Mouse (Mus musculus) forebrain, postnatal 0 days (tissue): Measurements from ENCODE around the gene Scd1. TPM values are rescaled to one million over a fixed set of nuclear protein-coding genes. Genes with fewer than 3 reads are reported as not detected.
A peak's percentile ranks its signal among the peaks of the same experiment; 100 is the strongest.

ENCODE experiments used
- ATAC-seq: fragments of 200-750 bp; cut with Nextera tagmentation; 2 replicates; pipeline ENCODE4 v1.8.0; 2017; ENCODE audit warnings: mild to moderate bottlenecking, moderate library complexity
- DNase-seq: peaks from one replicate; pipeline ENCODE4 v3.0.0-alpha.2; 2015
- H3K27ac ChIP-seq: fragments of 300-500 bp; sonication (generic); 2 replicates; pipeline ENCODE4 v1.5.1; 2014; ENCODE audit warnings: low read depth, mild to moderate bottlenecking, antibody characterized with exemption, low read length, moderate library complexity, mixed read lengths
- H3K27me3 ChIP-seq: fragments of 300-500 bp; sonication (generic); 2 replicates; pipeline ENCODE4 v1.6.1; 2014; ENCODE audit warnings: mild to moderate bottlenecking, low read length, mixed read lengths; ENCODE audit not compliant: insufficient read depth
- H3K36me3 ChIP-seq: fragments of 300-500 bp; sonication (generic); 2 replicates; pipeline ENCODE4 v1.6.1; 2014; ENCODE audit warnings: mild to moderate bottlenecking, moderate library complexity; ENCODE audit not compliant: insufficient read depth
- H3K4me1 ChIP-seq: fragments of 300-500 bp; sonication (generic); 2 replicates; pipeline ENCODE4 v1.6.1; 2014; ENCODE audit warnings: antibody characterized with exemption; ENCODE audit not compliant: insufficient read depth
- H3K4me2 ChIP-seq: fragments of 300-500 bp; sonication (generic); 2 replicates; pipeline ENCODE4 v1.6.1; 2014; ENCODE audit warnings: low read depth, mild to moderate bottlenecking, moderate library complexity
- H3K4me3 ChIP-seq: fragments of 300-500 bp; sonication (generic); 2 replicates; pipeline ENCODE4 v1.5.1; 2014; ENCODE audit warnings: low read depth, low read length, mixed read lengths
- H3K9ac ChIP-seq: fragments of 300-500 bp; sonication (generic); 2 replicates; pipeline ENCODE4 v1.6.1; 2014; ENCODE audit warnings: mild to moderate bottlenecking
- H3K9me3 ChIP-seq: fragments of 300-500 bp; sonication (generic); 2 replicates; pipeline ENCODE4 v1.6.1; 2016; ENCODE audit warnings: low read length
- CTCF ChIP-seq: sonication (generic); IDR thresholded peaks from 2 replicates; pipeline ENCODE4 v1.5.1; 2016; ENCODE audit warnings: antibody characterized with exemption, control low read depth, low read depth
- WGBS: fragments of 180-500 bp; shearing (Covaris S2); extraction: QIAGEN DNeasy Blood & Tissue Kit; methylation state at CpG from one replicate; pipeline ENCODE4 v1.1.7; 2014; 5-methylcytosine and 5-hydroxymethylcytosine counted together
- polyA plus RNA-seq: library from polyadenylated mRNA; unstranded; fragments of >200 nt; fragmentation: Nextera tagmentation; extraction: Ambion mirVana; gene quantifications from 2 replicates; pipeline ENCODE4 v1.2.1, GENCODE M21; 2015
- total RNA-seq: library from RNA; depleted of rRNA; stranded (reverse); fragments of >200 nt; gene quantifications from 2 replicates; pipeline ENCODE4 v1.2.3, GENCODE M21; 2014

The Scd1 gene
- total and polyA plus RNA-seq, 2 experiments from 2014 or later: 8.7 to 41.0 TPM

DNA sequence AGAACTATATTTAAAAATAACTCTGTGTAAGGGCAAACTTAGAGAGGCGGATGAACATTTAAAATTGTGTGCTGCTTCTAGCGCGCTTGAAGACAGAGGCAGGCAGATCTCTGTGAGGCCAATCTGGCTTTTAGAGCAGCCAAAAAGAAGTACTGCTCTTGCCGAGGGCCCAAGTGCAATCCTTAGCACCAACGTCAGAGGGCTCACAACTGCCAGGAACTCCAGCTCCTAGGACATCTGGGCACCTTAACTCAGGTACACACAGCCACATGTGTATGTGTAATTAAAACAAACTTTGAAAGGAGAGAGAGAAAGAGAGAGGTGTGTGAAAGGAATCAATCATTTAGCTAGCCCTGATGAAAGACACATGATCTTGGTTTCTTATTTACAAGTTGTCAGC is 24.4 kb upstream of the Scd1 start:
- ATAC-seq: no peak
- no peaks in the 10 kb centered on the region for H3K9me3 ChIP-seq
- H3K27ac ChIP-seq: no peak overlapping the region
- no peak for TF ChIP-seq CTCF
- 86% methylated on average over 5 of the region's 5 CpGs for WGBS
- H3K27me3 ChIP-seq: no peaks in the 10 kb centered on the region
- no peaks in the 10 kb centered on the region for H3K4me1 ChIP-seq
- H3K4me2 ChIP-seq: no peak overlapping the region
- H3K4me3 ChIP-seq: no peak overlapping the region
- no peak for DNase-seq
- H3K36me3 ChIP-seq: no peaks in the 10 kb centered on the region
- no peak overlapping the region for H3K9ac ChIP-seq

DNA sequence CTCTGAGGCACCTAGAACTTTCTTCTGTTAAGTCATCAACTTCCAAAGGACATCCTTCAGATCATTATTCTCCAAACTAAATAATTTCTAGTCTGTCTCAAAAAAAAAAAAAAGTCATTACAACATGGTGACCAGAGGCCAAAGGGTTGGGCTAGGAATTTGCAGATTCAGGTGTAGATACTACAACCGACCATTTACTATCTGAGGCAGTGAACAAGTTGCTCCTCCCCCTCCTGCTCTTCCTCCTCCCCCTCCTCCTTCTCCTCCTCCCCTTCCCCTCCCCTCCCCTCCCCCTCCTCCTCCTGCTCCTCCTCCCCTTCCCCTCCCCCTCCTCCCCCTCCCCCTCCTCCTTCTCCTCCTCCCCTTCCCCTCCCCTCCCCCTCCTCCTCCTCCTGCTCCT is 20.0 kb upstream of the Scd1 start:
- Histone ChIP-seq H3K9me3 (no peaks in the 10 kb centered on the region), H3K9ac (no peak overlapping the region), H3K4me3 (no peak overlapping the region), H3K36me3 (no peaks in the 10 kb centered on the region), H3K27me3 (no peaks in the 10 kb centered on the region), H3K27ac (no peak overlapping the region), H3K4me2 (no peak overlapping the region), H3K4me1 (no peaks in the 10 kb centered on the region)
- WGBS: 85% methylated on average over 1 of the region's 1 CpGs
- no peak for TF ChIP-seq CTCF
- no peak for ATAC-seq
- DNase-seq: no peak

DNA sequence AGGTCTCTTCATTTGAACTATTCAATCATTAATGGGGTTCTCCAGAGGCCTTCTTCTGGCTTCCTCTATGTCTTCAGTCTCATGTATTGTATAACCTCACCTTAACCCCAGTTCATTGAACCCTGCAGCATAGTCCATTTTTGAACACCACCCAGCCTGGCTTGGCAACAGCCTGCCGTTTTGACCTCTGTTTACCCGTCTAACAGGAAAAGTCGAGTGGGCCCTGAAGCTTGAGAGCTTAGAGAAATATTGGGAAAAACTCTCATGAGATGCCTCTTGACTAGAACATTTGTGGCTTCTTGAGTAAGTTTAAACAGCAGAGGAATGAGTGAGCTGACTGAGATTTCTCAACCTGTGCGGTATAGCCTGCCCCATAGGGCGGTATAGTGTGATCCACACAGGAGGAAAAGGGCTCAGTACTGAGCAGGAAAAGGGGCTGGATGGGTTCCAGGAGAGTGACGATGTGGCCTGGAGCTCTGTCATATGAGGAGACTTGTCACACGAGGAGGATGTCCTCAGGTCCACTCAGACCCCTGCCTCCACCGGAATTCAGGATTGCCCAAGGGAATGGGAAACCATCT is 14.5 kb upstream of the Scd1 start:
- Histone ChIP-seq H3K9ac (no peak overlapping the region), H3K27me3 (no peaks in the 10 kb centered on the region), H3K4me1 (no peaks in the 10 kb centered on the region), H3K27ac (no peak overlapping the region), H3K36me3 (no peaks in the 10 kb centered on the region), H3K4me2 (no peak overlapping the region), H3K4me3 (no peak overlapping the region), H3K9me3 (no peaks in the 10 kb centered on the region)
- TF ChIP-seq CTCF: no peak
- ATAC-seq (no peak), DNase-seq (no peak)
- 78% methylated on average over 8 of the region's 8 CpGs for WGBS

DNA sequence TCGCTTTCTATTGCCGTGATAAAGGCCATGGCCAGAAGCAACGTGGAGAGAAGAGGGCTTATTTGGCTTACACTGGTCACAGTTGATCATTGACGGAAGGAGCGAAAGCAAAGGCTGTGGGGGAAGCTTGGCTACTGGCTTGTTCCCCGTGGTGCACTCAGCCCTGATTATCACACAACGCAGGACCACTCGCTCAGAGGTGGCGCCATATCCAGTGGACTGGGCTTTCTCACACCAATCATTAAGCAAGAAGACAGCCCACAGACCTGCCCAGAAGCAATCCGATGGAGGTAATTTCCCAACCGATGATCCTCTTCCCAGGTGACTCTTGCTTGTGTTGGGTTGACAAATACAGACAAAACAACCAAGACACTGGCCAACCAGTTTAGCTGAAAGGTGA is 11.9 kb upstream of the Scd1 start:
- Histone ChIP-seq H3K27ac (no peak overlapping the region), H3K4me3 (no peak overlapping the region), H3K4me2 (no peak overlapping the region), H3K9ac (no peak overlapping the region), H3K36me3 (no peaks in the 10 kb centered on the region), H3K9me3 (no peaks in the 10 kb centered on the region), H3K27me3 (no peaks in the 10 kb centered on the region), H3K4me1 (no peaks in the 10 kb centered on the region)
- WGBS: 53% methylated on average over 11 of the region's 11 CpGs
- DNase-seq (no peak), ATAC-seq (no peak)
- TF ChIP-seq CTCF: no peak

DNA sequence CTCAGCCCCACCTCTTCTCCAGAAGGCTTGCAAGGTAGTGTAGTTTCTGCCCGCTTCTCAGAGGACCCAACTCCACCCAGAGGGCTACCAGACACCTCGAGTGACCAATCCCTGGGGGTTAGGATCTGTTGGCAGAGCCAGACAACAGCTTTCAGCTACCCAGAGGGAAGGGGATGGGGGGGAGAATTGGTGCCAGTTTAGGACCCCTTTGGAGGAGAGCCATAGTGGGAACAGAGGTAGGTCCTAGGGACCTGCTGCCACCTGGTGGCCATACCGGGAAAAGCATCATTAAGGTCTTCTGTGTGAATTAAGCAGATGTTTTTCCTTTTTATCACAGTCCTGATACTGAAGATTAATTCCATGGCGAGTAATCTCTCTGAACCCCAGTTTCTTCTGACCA is 11.3 kb upstream of the Scd1 start:
- Histone ChIP-seq H3K27me3 (no peaks in the 10 kb centered on the region), H3K9me3 (no peaks in the 10 kb centered on the region), H3K27ac (no peak overlapping the region), H3K4me2 (no peak overlapping the region), H3K4me1 (no peaks in the 10 kb centered on the region), H3K36me3 (no peaks in the 10 kb centered on the region), H3K4me3 (no peak overlapping the region), H3K9ac (no peak overlapping the region)
- peak; percentile 89 for DNase-seq
- peak; percentile 51 for ATAC-seq
- peak; percentile 94 for TF ChIP-seq CTCF
- WGBS: 19% methylated on average over 4 of the region's 4 CpGs

DNA sequence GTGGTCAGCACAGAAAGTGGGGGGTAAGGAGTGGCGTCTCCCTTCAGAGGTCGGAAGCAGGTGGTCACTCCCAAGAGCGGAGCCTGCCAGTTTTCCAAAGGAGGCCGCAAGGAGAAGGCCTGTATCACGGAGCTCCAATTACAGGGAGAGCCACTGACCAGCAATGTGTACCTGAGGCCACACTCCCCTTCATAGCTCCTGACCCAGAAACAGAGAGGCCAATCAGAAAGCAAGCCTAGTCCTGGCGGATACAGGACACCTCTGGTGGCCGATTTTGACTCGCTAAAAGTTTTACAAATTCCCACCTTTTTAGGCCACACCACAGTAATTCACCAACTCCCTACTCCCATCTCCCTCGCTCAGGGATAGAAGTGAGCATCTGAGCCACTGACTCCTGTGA is 10.9 kb upstream of the Scd1 start:
- no peak for DNase-seq
- H3K4me1 ChIP-seq: no peaks in the 10 kb centered on the region
- no peak for ATAC-seq
- H3K27ac ChIP-seq: no peak overlapping the region
- H3K36me3 ChIP-seq: no peaks in the 10 kb centered on the region
- TF ChIP-seq CTCF: no peak
- no peak overlapping the region for H3K4me3 ChIP-seq
- H3K9ac ChIP-seq: no peak overlapping the region
- WGBS: 67% methylated on average over 9 of the region's 9 CpGs
- H3K4me2 ChIP-seq: no peak overlapping the region
- no peaks in the 10 kb centered on the region for H3K27me3 ChIP-seq
- H3K9me3 ChIP-seq: no peaks in the 10 kb centered on the region

DNA sequence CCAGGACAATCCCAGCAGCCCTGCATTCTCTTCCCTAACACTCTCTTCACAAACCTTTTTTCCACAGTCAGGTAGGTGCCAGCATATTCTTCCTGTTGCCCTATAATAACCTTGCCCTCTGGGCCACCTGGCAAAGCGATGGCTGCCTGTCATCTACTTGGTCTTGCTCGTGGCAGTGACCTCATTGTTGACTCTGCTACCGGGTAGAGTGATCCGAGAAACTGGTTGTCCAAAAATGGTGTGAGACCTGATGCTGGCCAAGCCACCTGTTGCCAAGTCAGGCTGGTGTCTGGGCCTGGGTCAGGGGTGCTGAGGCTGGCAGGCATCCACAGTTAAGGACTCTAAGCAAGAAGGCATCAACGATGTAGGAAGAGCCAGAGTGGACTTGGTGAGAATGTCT is 10.4 kb upstream of the Scd1 start:
- H3K4me1 ChIP-seq: no peaks in the 10 kb centered on the region
- H3K4me2 ChIP-seq: no peak overlapping the region
- H3K9ac ChIP-seq: no peak overlapping the region
- DNase-seq: no peak
- TF ChIP-seq CTCF: no peak
- no peaks in the 10 kb centered on the region for H3K9me3 ChIP-seq
- ATAC-seq: no peak
- H3K27ac ChIP-seq: no peak overlapping the region
- no peaks in the 10 kb centered on the region for H3K36me3 ChIP-seq
- WGBS: 84% methylated on average over 5 of the region's 5 CpGs
- H3K4me3 ChIP-seq: no peak overlapping the region
- no peaks in the 10 kb centered on the region for H3K27me3 ChIP-seq

DNA sequence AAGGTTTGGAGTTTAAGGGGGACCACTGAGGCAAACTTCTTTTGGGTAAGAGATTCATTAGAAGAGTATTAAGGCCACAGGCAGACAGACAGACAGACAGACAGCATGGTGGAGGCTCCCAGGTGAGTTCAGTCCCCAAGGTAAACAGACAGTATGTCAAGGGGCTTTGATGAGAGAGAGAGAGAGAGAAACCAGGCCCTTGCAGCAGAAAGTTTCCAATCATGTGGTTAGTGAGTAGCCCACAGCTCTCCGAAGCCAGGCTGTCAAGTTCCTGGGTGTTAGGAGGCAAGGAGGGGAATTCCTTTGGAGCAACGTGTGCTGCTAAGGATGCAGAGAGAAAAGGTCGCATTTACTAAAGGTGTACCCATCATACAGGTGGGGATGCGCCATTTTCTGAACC is 9.8 kb upstream of the Scd1 start:
- Histone ChIP-seq H3K9ac (no peak overlapping the region), H3K4me1 (no peaks in the 10 kb centered on the region), H3K9me3 (no peaks in the 10 kb centered on the region), H3K4me3 (no peak overlapping the region), H3K4me2 (no peak overlapping the region), H3K27ac (no peak overlapping the region), H3K27me3 (no peaks in the 10 kb centered on the region), H3K36me3 (no peaks in the 10 kb centered on the region)
- WGBS: 63% methylated on average over 4 of the region's 4 CpGs
- ATAC-seq (no peak), DNase-seq (no peak)
- TF ChIP-seq CTCF: no peak
